Mouse (Mus musculus) small intestine, adult 2 months (tissue): ENCODE measurements around the gene Adap1.

ENCODE experiments used
- CTCF ChIP-seq: fragments of 200-500 bp; IDR thresholded peaks from 2 replicates; pipeline ENCODE4 v1.5.1; 2012; ENCODE audit warnings: low read depth, mild to moderate bottlenecking, control low read depth, inconsistent platforms, low read length, moderate library complexity, mixed read lengths; ENCODE audit not compliant: insufficient replicate concordance, insufficient read length; ENCODE audit errors: extremely low read depth
- POLR2A ChIP-seq: fragments of 200-500 bp; IDR thresholded peaks from 2 replicates; pipeline ENCODE4 v1.6.1; 2012; ENCODE audit warnings: low read depth, mild to moderate bottlenecking, control low read depth, inconsistent platforms, low read length, moderate library complexity

GRCm38 (mm10) chr5:139241022-139241761 is 84.2 kb downstream of the Adap1 start:
- TF ChIP-seq CTCF (no peak), POLR2A (no peak)
